Mouse (Mus musculus): Measurements from ENCODE around the gene Zfp157. TPM values are rescaled to one million over a fixed set of nuclear protein-coding genes. Genes with fewer than 3 reads are reported as not detected.
"Not testable (repeated sequence)": the region's sequence is repeated elsewhere in the genome, so short reads cannot be mapped to it uniquely, and the experiment has no call there.

Gene Zfp157
- 1 to 10 TPM; 3.2 to 3.6 TPM for total RNA-seq (2021)
- long read RNA-seq, experiment 1: 0 reads
- long read RNA-seq, experiment 2, partial matches to known transcripts: 0 of 1 reads
- long read RNA-seq, experiment 2, other reads (novel, unspliced or antisense): 1 of 1 reads

DNA sequence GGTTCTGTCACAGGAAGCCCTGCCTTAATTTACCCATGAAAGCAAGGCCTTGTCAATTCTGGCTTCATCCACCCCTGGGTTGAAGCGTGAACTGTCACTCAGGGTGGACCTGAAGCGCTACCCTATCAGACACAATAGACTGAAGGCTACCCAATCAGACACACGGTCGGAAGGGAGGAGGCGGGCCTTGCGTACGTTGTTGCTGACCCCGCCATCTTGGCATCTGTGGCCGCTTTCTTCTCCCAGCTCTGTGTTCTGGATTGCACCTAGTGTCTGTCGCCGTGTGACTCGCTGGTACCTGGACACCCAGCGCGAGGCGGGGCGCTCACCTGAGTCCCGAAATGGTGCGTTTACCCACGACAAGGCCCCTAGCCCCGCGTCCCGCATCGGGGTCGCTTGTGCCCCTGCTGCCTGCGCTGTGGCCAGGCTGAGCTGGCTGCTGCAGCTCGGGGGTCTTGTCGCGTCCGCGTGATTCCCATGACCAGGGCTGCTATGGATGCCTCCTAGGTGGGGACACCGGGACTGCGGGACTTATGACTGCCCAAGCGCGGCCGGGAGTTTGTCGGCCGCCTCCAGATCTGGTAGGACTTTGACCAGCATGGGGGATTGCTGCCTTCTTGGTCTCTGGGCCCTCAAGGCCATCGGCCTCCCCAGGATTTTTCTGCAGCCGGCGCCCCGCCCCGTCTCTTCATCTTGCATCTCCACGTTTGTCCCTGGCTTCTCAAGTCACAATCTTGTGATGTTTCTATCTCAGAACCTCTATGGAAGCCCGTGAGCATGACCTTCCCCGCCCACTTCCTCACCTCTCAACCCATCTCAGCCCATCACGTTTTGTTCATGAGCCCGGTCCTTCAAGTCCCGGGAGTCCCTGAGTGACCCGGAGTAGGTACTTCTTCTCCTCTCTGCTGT lies at the start of gene Zfp157:
Zfp157 (plus strand) TSS at position 183 of the 909 bp plus-strand sequence.
- intact Hi-C loops (cut with DNase I; ENCODE audit: low total_unique reads): no loop called here

DNA sequence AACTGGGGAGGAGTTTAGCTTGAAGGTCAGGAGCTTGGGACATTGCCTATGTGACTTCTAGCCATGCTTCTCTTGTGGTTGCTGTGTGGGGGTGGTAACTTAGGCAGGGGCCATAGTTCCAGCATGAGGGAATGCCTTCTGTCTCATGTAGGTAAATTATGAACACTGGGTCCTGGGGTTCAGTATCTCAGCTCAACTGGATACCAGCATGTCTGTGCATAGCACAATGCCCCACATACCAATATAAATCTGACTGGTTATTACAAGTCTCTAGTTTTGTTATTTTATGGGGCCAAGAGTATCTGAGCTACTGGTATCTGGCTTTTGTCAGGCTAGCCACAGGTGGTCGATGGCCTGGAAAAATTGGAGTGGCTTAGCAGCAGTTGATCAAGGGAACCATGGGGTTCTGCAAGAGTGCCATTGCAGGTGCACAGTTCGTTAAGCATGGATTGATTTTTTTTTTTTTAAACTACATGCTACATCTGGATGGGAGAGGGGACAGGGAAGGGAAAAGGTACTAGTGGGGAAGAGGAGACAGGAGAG lies 43.4 kb upstream of the Zfp157 start:
- intact Hi-C loops (cut with DNase I; ENCODE audit: low total_unique reads): no loop called here
- DNase-seq: no peak

More for the DNA sequence above, at the start of gene Zfp157:
- peak; percentile 88 for DNase-seq

DNA sequence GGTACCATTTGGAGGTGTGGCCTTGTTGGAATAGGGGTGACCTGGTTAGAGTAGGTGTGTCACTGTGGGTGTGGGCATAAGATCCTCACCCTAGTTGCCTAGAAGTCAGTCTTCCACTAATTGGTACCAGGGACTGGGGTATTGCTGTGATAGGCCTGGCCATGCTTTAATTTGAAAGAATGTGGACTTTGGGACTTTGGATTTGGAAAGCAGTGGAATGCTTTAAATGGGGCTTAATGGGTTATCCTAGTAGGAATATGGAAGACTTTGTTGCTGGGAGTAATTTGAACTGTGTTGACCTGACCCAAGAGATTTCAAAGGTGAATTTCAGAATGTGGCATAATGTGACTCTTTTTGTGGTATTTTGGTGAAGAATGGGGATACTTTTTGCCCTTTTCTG lies 40.8 kb upstream of the Zfp157 start:
- DNase-seq; intact Hi-C loops (cut with DNase I; ENCODE audit: low total_unique reads): not testable (repeated sequence)

DNA sequence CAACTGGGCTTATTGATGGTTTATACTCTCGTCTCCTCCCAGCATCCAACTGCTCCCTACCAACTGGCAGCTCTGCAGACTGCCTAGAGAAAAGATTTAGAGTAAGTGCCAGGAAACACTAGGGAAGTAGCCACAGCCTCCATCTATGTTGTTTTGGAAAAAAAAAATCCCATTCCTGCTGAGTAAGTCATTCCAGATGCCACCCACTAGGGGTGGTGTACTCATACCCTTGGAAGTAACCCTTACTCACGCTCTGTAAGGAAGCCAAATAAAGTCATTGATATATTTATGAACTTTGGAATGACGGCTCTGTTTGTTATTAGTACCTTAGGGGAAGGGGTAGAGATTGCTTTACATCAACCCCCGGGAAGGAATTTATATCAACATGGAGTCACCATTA lies 17.1 kb downstream of the Zfp157 start:
- intact Hi-C loops (cut with DNase I; ENCODE audit: low total_unique reads): no loop called here

DNA sequence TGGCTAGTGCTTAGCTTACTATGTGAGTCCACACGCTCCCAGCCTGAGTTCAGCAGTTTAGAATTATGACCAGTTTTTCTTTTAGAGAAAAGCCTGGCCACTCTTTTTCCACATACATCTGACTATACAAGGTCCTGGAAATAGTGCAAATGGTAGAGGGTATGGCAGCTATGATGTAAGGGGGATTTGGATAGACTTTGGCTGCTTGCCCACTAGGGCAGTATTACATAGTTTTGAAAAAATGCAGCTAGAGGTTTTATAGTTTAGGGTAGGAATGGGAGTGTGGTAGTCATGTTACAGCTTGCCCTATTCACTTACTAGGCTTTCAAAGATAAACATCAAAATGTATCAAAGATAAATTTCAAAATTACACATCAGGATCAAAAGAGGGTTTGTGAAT lies 17.8 kb downstream of the Zfp157 start:
- no peak for DNase-seq
- intact Hi-C loops (cut with DNase I; ENCODE audit: low total_unique reads): no loop called here

More for the DNA sequence above, 17.1 kb downstream of the Zfp157 start:
- DNase-seq: no peak

DNA sequence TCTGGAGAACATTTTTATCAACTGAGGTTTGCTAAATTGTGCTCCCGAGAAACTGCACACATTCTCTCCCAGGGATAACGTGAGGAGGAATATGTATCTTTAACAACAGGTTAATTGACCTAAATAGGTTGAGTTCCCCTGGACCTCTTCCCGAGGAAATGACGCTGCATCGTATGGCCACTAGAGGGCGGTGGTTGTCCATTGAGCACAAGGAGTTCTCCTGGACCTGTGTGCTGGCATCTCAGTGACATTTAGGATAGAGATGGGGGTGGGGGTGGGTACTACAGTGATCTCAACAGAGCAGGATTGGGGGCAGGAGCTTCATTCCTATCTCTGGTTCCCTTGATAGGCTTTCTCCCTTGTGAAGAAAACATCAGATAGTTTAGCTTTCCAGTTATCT lies 32.3 kb downstream of the Zfp157 start:
- peak; percentile 31 for DNase-seq
- intact Hi-C loops (cut with DNase I; ENCODE audit: low total_unique reads): no loop called here

DNA sequence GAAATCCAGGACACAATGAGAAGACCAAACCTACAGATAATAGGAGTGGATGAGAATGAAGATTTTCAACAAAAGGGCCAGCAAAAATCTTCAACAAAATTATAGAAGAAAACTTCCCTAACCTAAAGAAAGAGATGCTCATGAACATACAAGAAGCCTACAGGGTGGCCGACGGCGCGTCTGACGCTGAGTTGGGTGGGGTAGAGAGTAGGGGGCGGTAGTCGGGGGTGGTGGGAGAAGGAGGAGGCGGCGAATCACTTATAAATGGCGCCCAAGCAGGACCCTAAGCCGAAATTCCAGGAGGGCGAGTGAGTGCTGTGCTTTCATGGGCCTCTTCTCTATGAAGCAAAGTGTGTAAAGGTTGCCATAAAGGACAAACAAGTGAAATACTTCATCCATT lies 63.3 kb downstream of the Zfp157 start:
- DNase-seq; intact Hi-C loops (cut with DNase I; ENCODE audit: low total_unique reads): not testable (repeated sequence)

Other genes starting within 250 kb of the Zfp157 start
- 1 to 10 TPM; 2.6 to 2.9 TPM for gene Mblac1, start 247.2 kb upstream of the Zfp157 start, total RNA-seq (2021)
- gene Nxpe5, start 215.6 kb upstream of the Zfp157 start, total RNA-seq (2021): under 1 TPM; 0.58 to 0.98 TPM
- 10 to 100 TPM; 52.6 to 60.5 TPM for gene Lamtor4, start 186.0 kb upstream of the Zfp157 start, total RNA-seq (2021)
- gene BC037034, start 177.4 kb upstream of the Zfp157 start, total RNA-seq (2021): 1 to 10 TPM; 3.4 to 4.6 TPM
- under 1 TPM; 0.51 to 0.55 TPM for gene Gal3st4, start 168.6 kb upstream of the Zfp157 start, total RNA-seq (2021)
- gene Gm43720, start 161.5 kb upstream of the Zfp157 start, total RNA-seq (2021): not detected
- gene Gpc2, start 161.5 kb upstream of the Zfp157 start, total RNA-seq (2021): under 1 TPM; 0.44 to 0.47 TPM
- gene Stag3, start 161.2 kb upstream of the Zfp157 start, total RNA-seq (2021): under 1 TPM in 1 of 2 experiments, not detected in 1; 0.49 TPM
- not detected for gene Pvrig, start 99.5 kb upstream of the Zfp157 start, total RNA-seq (2021)
- not detected for gene 1700123K08Rik, start 123.2 kb downstream of the Zfp157 start, total RNA-seq (2021)
- 10 to 100 TPM; 14.0 to 15.1 TPM for gene Zfp68, start 178.3 kb downstream of the Zfp157 start, total RNA-seq (2021)
- gene A430033K04Rik, start 181.4 kb downstream of the Zfp157 start, total RNA-seq (2021): 1 to 10 TPM; 2.2 to 2.5 TPM

Data from gastrocnemius, postnatal 14 days (tissue).